Mouse (Mus musculus) left cerebral cortex, adult 2 months (tissue): ENCODE results near the gene Sertad3. TPM values are rescaled to one million over a fixed set of nuclear protein-coding genes. Genes with fewer than 3 reads are reported as not detected.

ENCODE experiments used
- DNase-seq, 2 experiments: peaks; one replicate each; pipeline ENCODE4 v3.0.0; 2021 to 2022; ENCODE audit warnings: low spot score in 2 of 2, mixed read lengths in 1 of 2; ENCODE audit errors: extremely low spot score in 1 of 2
- H3K27ac ChIP-seq: fragments of 200-600 bp; 2 replicates; pipeline ENCODE4 v1.8.1; 2022
- H3K4me3 ChIP-seq: fragments of 200-600 bp; 2 replicates; pipeline ENCODE4 v1.8.1; 2022
- CTCF ChIP-seq: fragments of 200-600 bp; IDR thresholded peaks from 2 replicates; pipeline ENCODE4 v1.8.1; 2022; ENCODE audit warnings: antibody characterized with exemption, mild to moderate bottlenecking, moderate library complexity
- intact Hi-C: fragments of 180-260 bp; cut with DNase I; formaldehyde crosslinking; loops from one replicate; pipeline ENCODE4 v1.15.1; 2025
- long read RNA-seq, 2 experiments: library from polyadenylated mRNA; stranded (forward); transcript quantifications; one replicate each; pipeline ENCODE4 v2.0.0; 2021; ENCODE audit warnings: borderline mapping rate in 2 of 2
- total RNA-seq, 2 experiments: library from RNA; stranded (reverse); gene quantifications; 2 replicates each; pipeline ENCODE4 v1.2.3; 2021

Gene Sertad3
- total RNA-seq, result 1 to 10 TPM; 3.3 TPM
- long read RNA-seq, experiment 1, partial matches to known transcripts, result 0 of 3 reads
- long read RNA-seq, experiment 1, other reads (novel, unspliced or antisense), result 0 of 3 reads
- long read RNA-seq, experiment 2, partial matches to known transcripts, result 0 of 1 reads
- long read RNA-seq, experiment 2, other reads (novel, unspliced or antisense), result 0 of 1 reads

- DNase-seq, result peak; percentile 96 to 98
- no peak for TF ChIP-seq CTCF
- peak within 1 kb of the TSS; percentile 78 for H3K27ac ChIP-seq
- H3K4me3 ChIP-seq, result peak within 1 kb of the TSS; percentile 60
- intact Hi-C loops, result loop anchor here (1.0 kb wide), 2 partner anchors 17 to 26 kb away; partner anchors contain the start of genes Blvrb and Sptbn4
Observed at GRCm38 (mm10) chr7:27473156-27473834, at the start of gene Sertad3. Sertad3 (plus strand) TSS chr7:27473768.

DNA sequence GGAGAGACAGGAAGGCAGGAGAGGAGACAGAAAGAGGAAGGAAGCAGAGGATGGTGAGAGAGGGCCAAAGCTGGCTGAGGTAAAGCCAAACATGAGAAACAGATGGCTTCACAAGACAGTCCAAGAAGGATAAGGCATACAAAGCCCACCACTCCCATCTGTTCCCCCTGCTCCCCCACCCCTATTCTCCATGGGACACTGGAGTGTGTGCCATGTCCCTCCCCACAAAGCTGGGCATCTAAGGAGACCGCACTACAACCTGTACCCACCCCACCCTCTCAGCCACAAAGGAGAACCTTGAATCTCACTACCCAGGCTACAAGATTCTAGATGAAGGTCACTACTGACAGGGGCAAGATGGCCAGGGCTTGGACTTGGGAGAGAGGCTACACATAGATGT, 46.2 kb upstream of the Sertad3 start:
- DNase-seq, result no peak
- intact Hi-C loops, result no loop called here
- H3K4me3 ChIP-seq, result no peak overlapping the region

DNA sequence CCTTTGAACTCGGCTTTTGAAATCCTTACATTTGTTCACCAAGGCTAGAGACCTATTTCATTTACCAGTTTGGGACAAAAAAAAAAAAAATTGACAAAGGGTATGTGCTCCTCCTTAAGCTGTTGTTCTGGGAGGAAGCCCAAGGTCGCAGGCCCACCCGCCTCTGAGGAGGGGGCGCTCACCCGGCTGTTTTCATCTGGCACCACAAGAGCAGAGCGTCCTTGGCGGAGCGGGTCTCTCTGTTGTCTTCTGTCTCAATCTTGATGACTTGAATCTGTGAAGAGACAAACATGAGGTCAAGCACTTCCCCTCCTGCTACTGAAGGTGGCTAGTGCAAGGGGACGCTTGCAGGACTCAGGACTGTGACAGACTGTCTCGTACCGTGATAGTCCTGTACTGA, 45.6 kb upstream of the Sertad3 start:
- DNase-seq, result no peak
- Histone ChIP-seq H3K4me3 (no peak overlapping the region), H3K27ac (no peak overlapping the region)
- intact Hi-C loops, result no loop called here
- no peak for TF ChIP-seq CTCF

More for the DNA sequence above, 46.2 kb upstream of the Sertad3 start:
- TF ChIP-seq CTCF, result no peak
- H3K27ac ChIP-seq, result no peak overlapping the region

DNA sequence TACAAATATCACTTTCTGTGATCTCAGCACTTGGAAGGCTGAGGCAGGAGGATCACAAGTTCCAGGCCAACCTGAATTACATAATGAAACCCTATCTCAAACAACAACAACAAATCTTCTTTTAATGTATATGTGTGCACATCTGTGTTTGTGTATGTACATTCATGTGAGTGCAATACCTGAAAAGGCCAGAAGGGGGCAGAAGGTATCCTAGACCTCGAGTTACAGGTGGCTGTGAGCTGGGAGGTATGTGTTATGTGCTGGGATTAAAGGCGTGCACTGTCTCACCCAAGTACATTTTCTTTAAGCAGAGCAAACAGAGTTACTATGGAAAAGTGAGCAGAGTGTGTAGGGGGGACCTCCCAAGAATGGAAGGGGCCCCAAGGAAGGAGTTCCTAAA, 44.4 kb upstream of the Sertad3 start:
- Histone ChIP-seq H3K4me3 (no peak overlapping the region), H3K27ac (no peak overlapping the region)
- intact Hi-C loops, result no loop called here
- no peak for DNase-seq
- TF ChIP-seq CTCF, result peak; percentile 35

DNA sequence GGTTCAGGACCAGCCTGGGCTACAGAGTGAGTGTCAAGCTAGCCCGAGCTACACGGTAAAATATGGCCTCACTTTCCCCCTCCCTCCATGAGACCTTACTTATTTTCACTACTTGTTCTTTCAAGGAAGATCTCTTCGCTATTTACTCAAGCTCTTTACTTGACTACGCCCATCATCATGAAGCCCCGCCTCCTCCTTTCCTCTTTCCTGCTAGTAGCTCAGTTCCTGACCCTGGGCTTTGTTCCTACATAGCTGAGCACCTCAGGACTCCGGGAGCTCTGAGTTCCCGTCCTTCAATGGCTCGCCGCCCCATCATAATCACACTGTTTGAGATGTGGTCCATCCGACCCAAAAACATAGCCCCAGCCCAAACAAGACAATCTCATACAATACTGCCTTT, 40.2 kb upstream of the Sertad3 start:
- no peak for DNase-seq
- intact Hi-C loops, result no loop called here
- no peak overlapping the region for H3K4me3 ChIP-seq
- no peak for TF ChIP-seq CTCF
- no peak overlapping the region for H3K27ac ChIP-seq

DNA sequence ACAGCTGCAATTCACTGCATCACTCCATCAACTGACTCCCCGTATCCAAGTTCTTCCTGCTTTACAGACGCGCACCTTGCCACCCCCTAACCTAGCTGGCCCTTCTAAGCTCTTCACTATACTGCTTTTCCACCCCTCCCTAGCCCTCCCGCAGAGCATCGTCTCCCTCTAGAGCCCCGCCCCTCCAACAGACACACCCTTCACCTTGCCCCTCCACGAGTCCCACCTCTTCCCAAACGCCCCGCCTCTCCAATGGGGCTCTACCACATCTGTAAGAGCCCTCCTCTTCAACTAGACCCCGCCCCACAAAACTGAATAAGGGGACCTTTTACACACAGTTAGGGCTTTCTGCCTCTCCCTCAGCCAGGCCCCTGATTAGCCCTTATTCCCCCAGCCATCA, 39.8 kb upstream of the Sertad3 start:
- no peak overlapping the region for H3K4me3 ChIP-seq
- no peak overlapping the region for H3K27ac ChIP-seq
- DNase-seq, result no peak
- TF ChIP-seq CTCF, result no peak
- intact Hi-C loops, result no loop called here

- peak; percentile 46 for TF ChIP-seq CTCF
Observed at GRCm38 (mm10) chr7:27437544-27437943, 36.0 kb upstream of the Sertad3 start.

DNA sequence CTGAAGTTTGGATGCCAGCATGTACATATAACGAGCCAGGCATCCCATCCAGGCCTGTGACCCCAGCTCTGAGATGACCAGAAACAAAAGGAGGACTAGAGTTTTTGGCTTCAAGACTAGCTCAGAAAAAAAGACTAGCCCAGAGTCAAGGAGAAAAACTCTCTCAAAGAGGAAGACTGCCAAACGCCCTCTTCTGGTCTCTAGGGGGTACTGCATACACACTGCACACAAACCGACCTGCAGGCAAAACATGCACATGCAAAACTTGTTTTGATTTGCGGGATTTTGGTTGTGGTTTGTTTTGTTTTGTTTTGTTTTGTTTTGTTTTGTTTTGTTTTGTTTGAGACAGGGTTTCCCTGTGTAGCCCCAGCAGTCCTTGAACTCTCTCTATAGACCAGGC, 33.6 kb upstream of the Sertad3 start:
- peak; percentile 27 for TF ChIP-seq CTCF
- H3K4me3 ChIP-seq, result no peak overlapping the region
- no peak for DNase-seq
- intact Hi-C loops, result no loop called here
- no peak overlapping the region for H3K27ac ChIP-seq

More at GRCm38 (mm10) chr7:27437544-27437943, 36.0 kb upstream of the Sertad3 start:
- intact Hi-C loops, result no loop called here
- H3K27ac ChIP-seq, result no peak overlapping the region
- H3K4me3 ChIP-seq, result no peak overlapping the region
- DNase-seq, result no peak

DNA sequence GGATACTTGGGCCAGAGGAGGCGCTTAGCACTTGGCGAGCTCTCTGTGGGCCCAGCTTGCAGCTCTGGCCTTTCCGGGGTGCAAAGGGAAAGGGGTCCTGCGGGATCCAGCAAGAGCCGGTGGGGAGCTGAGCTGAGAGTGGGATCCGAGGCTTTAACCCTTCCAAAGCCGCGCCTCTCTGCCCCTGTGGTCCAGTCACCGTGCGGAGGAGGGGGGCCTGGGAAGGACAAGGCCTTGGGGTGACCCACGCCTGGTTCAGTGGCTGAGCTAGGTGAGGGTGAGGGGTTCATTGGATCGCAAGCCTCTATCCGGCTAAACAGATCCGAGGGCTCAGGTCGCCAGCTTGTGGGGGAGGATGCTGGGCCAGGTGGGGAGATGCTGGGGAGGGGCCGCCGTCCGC, 27.5 kb upstream of the Sertad3 start:
- Histone ChIP-seq H3K27ac (peak overlapping the region; percentile 84), H3K4me3 (peak overlapping the region; percentile 68)
- intact Hi-C loops, result loop anchor here (1.0 to 5.0 kb wide), 2 partner anchors 41 to 61 kb away; no protein-coding TSS in a partner anchor
- peak in 1 of 2 experiments; percentile 28 for DNase-seq
- TF ChIP-seq CTCF, result no peak

DNA sequence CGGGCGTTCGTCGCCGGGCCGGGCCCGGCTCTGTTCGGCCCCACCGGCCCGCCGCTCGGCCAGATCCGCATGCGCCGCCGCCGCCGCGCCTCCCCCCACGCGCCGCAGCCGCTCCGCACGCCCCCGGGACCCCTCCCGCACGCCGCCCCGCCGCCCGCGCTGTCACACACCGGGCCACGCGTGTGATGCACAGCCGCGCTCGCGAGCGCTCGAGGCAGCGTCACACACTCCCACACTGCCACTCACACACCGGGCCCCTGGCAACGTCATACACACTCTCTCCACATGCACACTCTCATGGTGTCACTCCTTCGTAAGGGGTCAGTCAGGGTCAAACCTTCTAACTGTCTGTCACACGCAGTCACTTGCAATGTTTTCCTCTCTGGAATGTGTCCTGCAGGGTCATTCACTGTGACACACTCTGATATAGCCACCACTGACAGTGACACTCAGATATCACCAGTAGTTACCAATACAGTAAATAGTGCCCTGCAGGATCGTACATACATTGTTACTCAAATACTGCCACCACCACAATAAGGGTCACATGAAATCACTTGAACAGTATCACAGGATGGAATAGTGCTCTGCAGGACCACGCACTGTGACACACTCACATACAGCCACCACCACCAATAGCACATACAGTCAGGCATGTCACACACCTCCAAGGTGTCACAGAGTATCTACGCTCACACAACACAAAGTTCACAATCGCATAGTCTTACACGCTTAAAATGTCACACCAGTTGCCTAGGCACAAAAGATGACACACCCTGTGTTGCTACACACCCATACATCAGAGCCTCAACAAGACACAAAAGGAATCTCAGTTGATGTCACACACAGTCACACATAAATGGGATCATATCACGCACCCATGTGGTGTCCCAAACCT, 26.8 kb upstream of the Sertad3 start:
- peak overlapping the region; percentile 84 for H3K27ac ChIP-seq
- peak overlapping the region; percentile 68 for H3K4me3 ChIP-seq
- DNase-seq, result peak; percentile 77 to 80
- no peak for TF ChIP-seq CTCF
- intact Hi-C loops, result loop anchor here (1.0 to 5.0 kb wide), 4 partner anchors 27 to 85 kb away; partner anchors contain the start of gene Sertad3

GRCm38 (mm10) chr7:27447419-27448286, 25.9 kb upstream of the Sertad3 start, which contains the start of the genes Sptbn4 and Blvrb:
Sptbn4 (minus strand) TSS chr7:27447686.
Blvrb (plus strand) TSS chr7:27447978.
- DNase-seq, result peak; percentile 93 to 97
- Histone ChIP-seq H3K27ac (peak within 1 kb of the TSS; percentile 69), H3K4me3 (peak within 1 kb of the TSS; percentile 68)
- TF ChIP-seq CTCF, result peak; percentile 34
- intact Hi-C loops, result loop anchor here (1.0 to 5.0 kb wide), 4 partner anchors 26 to 111 kb away; partner anchors contain the start of genes Ltbp4 and Sertad3
